Mouse (Mus musculus): Measurements from ENCODE around the gene Gm3099.

Gene Gm3099

DNA sequence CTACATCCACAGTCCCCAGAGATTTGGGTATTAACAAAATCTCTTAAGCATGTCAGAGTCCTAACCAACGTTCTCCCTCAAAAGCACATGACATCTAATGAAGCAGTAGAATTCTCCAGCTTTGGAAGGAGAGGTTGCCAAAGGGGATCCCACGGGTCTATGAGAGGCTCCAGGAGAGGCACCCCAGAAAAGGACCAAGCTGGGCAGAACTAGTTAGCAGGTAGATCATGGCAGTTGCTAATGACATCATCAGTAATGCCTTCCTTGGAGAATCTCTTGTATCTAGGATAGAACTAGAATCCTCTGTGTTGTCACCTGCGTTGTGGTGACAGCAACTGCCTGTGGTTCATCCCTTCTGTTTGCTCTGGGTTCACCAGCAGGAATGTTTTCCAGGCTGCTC, at the start of gene Gm3099:
TSS of gene Gm3099 (plus strand) at position 301 of the 400 bp plus-strand sequence.
- 86% methylated on average over 1 of the region's 3 CpGs for WGBS

DNA sequence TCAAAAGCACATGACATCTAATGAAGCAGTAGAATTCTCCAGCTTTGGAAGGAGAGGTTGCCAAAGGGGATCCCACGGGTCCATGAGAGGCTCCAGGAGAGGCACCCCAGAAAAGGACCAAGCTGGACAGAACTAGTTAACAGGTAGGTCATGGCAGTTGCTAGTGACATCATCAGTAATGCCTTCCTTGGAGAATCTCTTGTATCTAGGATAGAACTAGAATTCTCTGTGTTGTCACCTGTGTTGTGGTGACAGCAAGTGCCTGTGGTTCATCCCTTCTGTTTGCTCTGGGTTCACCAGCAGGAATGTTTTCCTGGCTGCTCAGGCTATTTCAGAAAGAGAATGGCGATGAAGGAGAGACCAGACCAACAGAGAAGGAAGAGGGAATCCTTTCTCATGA, 34.9 kb upstream of the Gm3099 start, which contains the start of gene Gm3095:
TSS of gene Gm3095 (plus strand) at position 301 of the 400 bp plus-strand sequence.
- no CpG with 5 or more reads among the region's 2 CpGs for whole genome bisulfite sequencing

GRCm38 (mm10) chr14:4023641-4024040, 25.4 kb downstream of the Gm3099 start, which contains the start of gene Gm5796:
Gene Gm5796, plus strand, starts transcription at chr14:4023941.
- WGBS: 91% methylated on average over 1 of the region's 3 CpGs

Data from cerebral cortex, adult 2 months (tissue).